Mouse (Mus musculus) left cerebral cortex, adult 11 months (tissue): ENCODE data around the gene Pxdn.
A peak's percentile ranks its signal among the peaks of the same experiment; 100 is the strongest.

Experiments used
- DNase-seq: peaks from one replicate; pipeline ENCODE4 v3.0.0; 2022; ENCODE audit warnings: low spot score

The Pxdn gene

DNA sequence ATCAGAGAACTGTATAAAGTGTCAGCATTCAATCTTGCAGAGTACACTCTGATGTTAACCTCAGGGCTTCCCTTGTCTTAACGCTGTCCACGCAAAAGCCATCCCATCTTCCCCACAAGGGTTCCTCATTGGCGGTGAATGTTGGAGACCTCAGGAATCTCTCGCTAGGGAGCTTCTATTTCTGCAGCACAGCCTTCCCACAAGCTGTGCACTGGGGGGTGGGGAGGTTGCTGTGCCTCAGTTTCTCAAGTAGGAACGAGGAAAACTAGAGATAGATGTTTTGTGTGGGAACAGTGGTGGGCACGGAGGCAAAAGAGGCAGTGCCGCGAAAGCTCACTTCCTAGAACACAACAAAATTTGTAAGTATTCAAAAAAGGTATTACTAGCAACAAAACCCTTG, at the start of gene Pxdn:
TSS of gene Pxdn (plus strand) at position 301 of the 400 bp plus-strand sequence.
- no peak for DNase-seq

DNA sequence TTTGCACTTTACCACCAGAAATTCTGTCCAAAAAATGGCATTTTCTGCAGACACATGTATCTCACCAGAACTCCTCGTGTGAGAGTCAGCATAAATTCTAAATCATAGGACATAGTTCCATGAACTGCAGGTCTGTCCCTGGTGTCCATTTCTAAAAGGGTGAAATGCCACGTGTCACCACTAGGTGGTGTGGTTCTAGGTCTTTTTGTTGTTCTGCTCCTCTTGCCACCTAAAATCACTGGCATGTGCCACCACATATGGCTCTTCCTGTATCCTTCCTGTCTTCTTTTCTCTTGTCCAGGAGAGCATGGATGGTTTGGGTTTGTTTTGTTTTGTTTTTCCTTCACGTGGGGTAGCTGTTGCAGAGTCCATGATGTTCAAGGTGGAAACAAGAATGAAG, 42.7 kb upstream of the Pxdn start:
- no peak for DNase-seq

DNA sequence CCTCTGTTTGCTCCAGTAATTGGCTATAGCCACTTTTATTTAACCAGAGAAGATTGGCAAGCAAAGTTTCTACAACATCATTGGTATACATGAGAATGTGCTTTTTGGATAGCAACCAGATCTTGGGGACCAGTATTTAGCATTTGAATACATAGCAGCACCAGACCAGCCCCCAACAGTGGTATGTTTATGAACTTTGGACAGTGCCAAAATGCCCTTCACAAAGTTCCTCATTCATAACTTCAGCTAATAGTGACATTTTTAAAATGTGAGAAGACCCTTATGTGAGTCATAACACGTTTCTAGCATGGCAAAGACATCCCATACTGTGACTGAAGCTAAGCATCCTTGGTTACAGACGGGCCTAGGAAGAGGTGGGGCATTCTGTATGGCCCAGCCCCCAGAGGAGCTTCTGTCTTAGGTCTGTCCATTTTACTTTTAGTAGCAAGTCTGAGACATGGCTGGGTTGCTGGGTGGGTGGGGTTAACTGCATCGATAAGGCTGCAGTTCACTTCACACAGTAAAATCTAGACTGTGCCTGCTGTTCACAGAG, 39.8 kb upstream of the Pxdn start:
- DNase-seq, result no peak

DNA sequence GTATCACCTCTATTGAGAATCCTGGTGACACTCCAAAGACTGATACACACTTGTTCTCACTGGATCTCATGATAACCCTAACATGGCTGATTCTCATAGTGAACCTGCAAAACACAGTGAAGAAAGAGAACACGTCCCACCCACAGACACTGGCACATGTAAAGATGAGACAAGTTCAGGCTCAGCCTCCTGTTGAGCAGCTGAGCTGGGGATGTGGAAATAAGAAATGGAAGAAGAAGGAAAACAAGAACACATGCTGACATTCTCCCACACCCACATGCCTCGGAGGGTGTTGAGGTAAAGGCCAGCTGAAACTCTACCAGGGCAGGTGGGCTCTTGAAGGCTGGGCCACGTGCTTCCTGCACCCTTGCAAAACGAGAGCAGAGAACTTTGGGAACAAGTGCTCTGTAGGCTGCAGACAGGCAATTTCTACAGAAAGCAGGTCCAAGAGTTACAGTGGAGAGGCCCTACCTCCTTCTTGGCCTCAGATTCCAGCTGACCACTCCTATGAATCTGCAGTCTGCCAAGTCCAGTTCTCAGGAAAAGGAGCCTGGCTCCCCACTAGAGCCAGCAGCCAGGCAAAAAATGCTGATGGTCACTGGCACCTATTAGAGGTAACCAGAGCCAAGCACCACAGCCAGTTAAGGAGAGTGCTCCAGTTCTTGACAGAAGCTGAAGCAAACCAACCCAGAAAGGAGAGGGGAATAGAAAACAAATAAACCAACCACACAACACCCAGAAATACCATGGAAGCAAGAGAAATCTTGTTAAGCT, 33.1 kb upstream of the Pxdn start:
- no peak for DNase-seq

DNA sequence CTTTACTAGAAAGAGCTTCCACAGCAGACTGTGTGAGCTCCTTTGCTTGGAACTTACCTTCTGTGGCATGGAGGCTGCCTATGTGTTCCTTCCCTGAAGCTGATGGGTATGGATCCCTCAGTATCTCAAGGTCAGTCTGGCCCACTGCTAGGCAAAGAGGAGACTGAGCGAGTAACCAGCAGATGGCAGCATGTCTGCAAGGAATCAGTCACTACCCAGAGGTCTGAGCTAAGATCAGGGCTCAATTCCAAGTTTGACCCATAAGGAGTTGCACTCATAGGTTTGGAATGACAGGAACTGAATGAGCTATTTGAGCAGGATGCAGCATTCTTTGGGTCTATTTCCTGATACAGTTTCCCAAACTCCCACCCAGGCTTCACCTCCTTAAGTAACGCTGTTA, 30.4 kb upstream of the Pxdn start:
- no peak for DNase-seq

GRCm38 (mm10) chr12:29916139-29916538, 21.3 kb upstream of the Pxdn start:
- DNase-seq, result no peak

GRCm38 (mm10) chr12:29916807-29917206, 20.6 kb upstream of the Pxdn start:
- DNase-seq, result no peak

DNA sequence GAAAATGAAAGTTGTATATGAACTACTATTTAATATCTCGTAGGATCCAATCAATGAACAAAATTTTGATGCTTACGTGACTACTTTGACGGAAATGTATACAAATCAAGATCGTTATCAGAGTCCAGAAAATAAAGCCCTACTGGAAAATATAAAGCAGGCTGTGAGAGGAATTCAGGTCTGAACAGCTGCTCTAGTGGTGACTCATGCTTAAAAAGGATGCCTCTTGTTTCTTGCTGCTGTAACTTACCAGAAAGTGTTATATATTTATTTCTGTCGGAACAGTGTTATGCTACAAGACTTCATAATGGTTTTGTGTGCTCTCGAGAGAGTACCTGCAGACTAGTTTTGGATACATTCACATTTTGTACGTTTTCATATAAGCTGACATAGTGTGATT, 17.1 kb upstream of the Pxdn start:
- no peak for DNase-seq

- no peak for DNase-seq
Measured at GRCm38 (mm10) chr12:29921481-29921880, 15.9 kb upstream of the Pxdn start.

GRCm38 (mm10) chr12:29926896-29927295, 10.5 kb upstream of the Pxdn start:
- no peak for DNase-seq

GRCm38 (mm10) chr12:29930591-29930990, 6.8 kb upstream of the Pxdn start:
- DNase-seq, result no peak

- no peak for DNase-seq
Measured at GRCm38 (mm10) chr12:29932951-29933350, 4.5 kb upstream of the Pxdn start.

- DNase-seq, result no peak
Measured at GRCm38 (mm10) chr12:29933501-29933900, 3.9 kb upstream of the Pxdn start.

GRCm38 (mm10) chr12:29934120-29934581, 3.3 kb upstream of the Pxdn start:
- DNase-seq, result peak; percentile 68

GRCm38 (mm10) chr12:29937851-29938375, 505 bp downstream of the Pxdn start:
- no peak for DNase-seq

GRCm38 (mm10) chr12:29938376-29939041, 1.1 kb downstream of the Pxdn start:
- no peak for DNase-seq

GRCm38 (mm10) chr12:29939261-29939671, 1.9 kb downstream of the Pxdn start:
- DNase-seq, result no peak

DNA sequence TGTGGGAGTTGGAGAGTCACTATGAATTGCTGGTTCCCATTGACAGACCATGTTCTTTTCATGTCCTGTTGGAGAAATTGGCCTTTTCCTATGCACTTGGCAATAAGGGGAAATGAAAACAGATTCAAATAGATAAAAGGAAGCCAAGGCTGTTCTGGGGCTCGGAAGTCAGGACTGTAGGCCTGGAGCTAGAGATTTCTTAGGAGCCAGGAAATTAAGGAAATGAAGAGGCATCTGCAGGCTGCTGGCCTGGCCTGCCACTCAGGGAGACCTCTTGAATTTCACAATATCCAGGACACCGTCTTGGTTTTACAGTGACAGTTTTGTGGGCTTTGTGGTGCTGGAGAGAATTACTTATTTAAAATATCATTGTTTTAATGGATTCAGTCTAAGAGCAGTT, 5.0 kb downstream of the Pxdn start:
- no peak for DNase-seq

- no peak for DNase-seq
Measured at GRCm38 (mm10) chr12:29944650-29945049, 7.2 kb downstream of the Pxdn start.

DNA sequence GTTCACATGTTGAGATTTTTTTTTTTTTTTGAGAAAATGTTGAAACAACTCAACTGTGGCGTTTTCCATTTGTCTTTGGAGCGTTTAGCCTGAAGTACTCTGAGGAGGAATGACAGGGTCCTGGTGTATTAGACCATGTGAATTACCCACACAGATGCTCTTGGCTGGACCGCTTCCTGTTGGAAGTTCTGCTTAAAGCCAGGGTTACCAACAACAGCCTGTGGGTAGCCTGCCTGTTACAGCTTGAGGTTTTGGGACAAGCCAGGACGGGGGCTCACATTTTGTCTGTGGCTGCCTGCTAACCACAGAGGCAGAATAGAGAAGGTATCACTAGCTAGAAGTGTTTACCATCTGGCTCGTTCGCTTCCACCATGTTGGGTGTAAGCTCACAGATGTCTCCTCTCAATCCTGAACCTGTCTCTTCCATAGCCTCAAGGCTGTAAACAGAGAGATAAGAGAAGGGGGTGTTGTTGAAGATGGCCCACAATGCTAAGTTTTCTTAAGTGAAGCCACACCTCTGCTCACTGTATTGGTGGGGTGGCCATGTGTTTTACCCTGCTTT, 7.9 kb downstream of the Pxdn start:
- DNase-seq, result no peak

GRCm38 (mm10) chr12:29951043-29951442, 13.6 kb downstream of the Pxdn start:
- no peak for DNase-seq

DNA sequence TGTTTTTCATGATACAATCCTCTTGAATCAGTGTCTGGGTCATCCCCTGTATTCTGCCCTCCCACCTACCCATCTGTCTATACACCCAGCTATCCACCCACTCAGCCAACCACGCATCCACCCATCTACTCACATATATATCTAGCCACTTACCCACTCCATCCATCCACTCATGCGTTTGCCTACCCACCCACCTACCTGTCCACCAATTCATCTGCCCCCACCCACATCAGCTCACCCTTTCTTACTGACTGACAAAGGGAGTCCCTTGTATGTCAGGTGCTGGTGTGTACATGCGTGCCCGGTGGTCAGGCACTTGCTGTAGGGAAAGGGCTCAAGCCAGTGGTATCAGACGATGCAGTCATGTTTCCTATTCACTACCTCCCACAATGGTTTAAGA, 14.1 kb downstream of the Pxdn start:
- no peak for DNase-seq

DNA sequence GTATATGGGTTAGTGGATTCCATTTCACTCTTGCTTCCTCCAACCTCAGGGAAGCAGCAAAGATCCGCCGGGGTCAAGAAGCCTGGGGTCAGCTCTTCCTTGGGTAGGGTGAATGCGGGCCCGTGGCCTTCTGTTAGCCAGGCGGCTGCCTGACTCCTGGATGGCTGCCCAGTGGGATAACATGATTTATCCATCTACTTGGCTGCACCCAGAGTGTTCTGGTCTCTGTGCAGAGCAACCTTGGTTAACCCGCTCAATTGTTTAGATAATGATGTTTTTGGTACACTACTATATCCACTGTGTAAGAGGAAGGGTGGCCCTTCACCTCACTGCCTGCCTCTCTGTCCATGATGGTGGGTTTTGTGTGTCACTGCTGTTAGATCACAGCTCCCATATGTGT, 14.7 kb downstream of the Pxdn start:
- no peak for DNase-seq
